Mouse (Mus musculus) kidney, adult 2 months (tissue): ENCODE measurements around the gene Olfr97.

Source experiments
- CTCF ChIP-seq: fragments of 200-500 bp; conservative IDR thresholded peaks from 2 replicates; pipeline ENCODE4 v1.5.1; 2011; ENCODE audit warnings: low read depth, mild to moderate bottlenecking, control low read depth, low read length, moderate library complexity, mixed read lengths; ENCODE audit not compliant: insufficient read depth, insufficient read length
- POLR2A ChIP-seq: fragments of 200-500 bp; IDR thresholded peaks from one replicate; pipeline ENCODE4 v1.6.1; 2011; ENCODE audit warnings: low read depth, low read length, control low read depth

DNA sequence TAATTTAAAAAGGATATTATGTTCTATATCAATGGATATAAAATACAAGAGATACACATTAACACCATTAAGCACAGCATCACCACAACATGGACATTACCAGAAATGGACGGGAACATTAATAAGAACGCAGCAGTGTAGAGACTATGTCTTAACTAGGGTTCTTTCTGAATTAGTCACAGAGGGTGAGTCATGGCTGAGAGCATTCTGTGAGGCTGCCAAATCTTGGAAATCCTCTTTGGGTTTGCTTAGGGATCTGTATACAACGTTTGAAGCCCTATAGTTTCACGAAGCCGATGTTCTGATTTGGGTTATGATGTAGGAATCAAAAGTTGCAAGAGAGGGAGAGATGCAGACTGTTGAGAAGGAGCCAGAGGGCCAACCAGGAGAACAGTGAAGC is 42.3 kb downstream of the Olfr97 start:
- TF ChIP-seq CTCF (no peak), POLR2A (no peak)
